Mouse (Mus musculus) stomach, embryonic 14.5 days (tissue): ENCODE measurements around the gene Fnip1. TPM values are rescaled to one million over a fixed set of nuclear protein-coding genes. Genes with fewer than 3 reads are reported as not detected.
A peak's percentile ranks its signal among the peaks of the same experiment; 100 is the strongest.

Experiments
- ATAC-seq: fragments of 200-750 bp; cut with Nextera tagmentation; 2 replicates; pipeline ENCODE4 v1.8.0; 2017; ENCODE audit warnings: low read depth, moderate TSS enrichment; ENCODE audit not compliant: insufficient number of reproducible peaks, insufficient read depth, low FRiP score
- H3K27ac ChIP-seq: fragments of 300-500 bp; sonication (generic); 2 replicates; pipeline ENCODE4 v1.5.1; 2014; ENCODE audit warnings: mild to moderate bottlenecking, low read length, moderate library complexity, mixed read lengths
- H3K27me3 ChIP-seq: fragments of 300-500 bp; sonication (generic); 2 replicates; pipeline ENCODE4 v1.6.1; 2014; ENCODE audit warnings: low read length, control low read depth, mixed read lengths; ENCODE audit not compliant: control insufficient read depth, insufficient read depth
- H3K36me3 ChIP-seq: fragments of 300-500 bp; sonication (generic); 2 replicates; pipeline ENCODE4 v1.6.1; 2014; ENCODE audit warnings: mild to moderate bottlenecking, control low read depth, low read length, moderate library complexity, mixed read lengths; ENCODE audit not compliant: control insufficient read depth, insufficient read depth
- H3K4me1 ChIP-seq: fragments of 300-500 bp; sonication (generic); 2 replicates; pipeline ENCODE4 v1.6.1; 2014; ENCODE audit warnings: low read length, control low read depth, mixed read lengths; ENCODE audit not compliant: control insufficient read depth, insufficient read depth
- H3K4me2 ChIP-seq: fragments of 300-500 bp; sonication (generic); replicated peaks from 2 replicates; pipeline ENCODE4 v1.6.1; 2014; ENCODE audit warnings: low read depth, low read length, control low read depth
- H3K4me3 ChIP-seq: fragments of 300-500 bp; sonication (generic); 2 replicates; pipeline ENCODE4 v1.5.1; 2014; ENCODE audit warnings: low read depth, low read length, control low read depth
- H3K9ac ChIP-seq: fragments of 300-500 bp; sonication (generic); replicated peaks from 2 replicates; pipeline ENCODE4 v1.6.1; 2014; ENCODE audit warnings: low read depth, mild to moderate bottlenecking, control low read depth, low read length, moderate library complexity, mixed read lengths
- H3K9me3 ChIP-seq: fragments of 300-500 bp; sonication (generic); 2 replicates; pipeline ENCODE4 v1.6.1; 2016; ENCODE audit warnings: low read depth, low read length, control low read depth; ENCODE audit not compliant: control insufficient read depth
- WGBS: fragments of 180-500 bp; shearing (Covaris S2); extraction: QIAGEN DNeasy Blood & Tissue Kit; methylation state at CpG from one replicate; pipeline ENCODE4 v1.1.7; 2014; 5-methylcytosine and 5-hydroxymethylcytosine counted together
- polyA plus RNA-seq: library from polyadenylated mRNA; unstranded; fragments of >200 nt; fragmentation: Nextera tagmentation; extraction: Ambion mirVana; gene quantifications from 2 replicates; pipeline ENCODE4 v1.2.1, GENCODE M21; 2014

The Fnip1 gene
- polyA plus RNA-seq, 1 experiment from 2014 or later: 18.1 TPM

DNA sequence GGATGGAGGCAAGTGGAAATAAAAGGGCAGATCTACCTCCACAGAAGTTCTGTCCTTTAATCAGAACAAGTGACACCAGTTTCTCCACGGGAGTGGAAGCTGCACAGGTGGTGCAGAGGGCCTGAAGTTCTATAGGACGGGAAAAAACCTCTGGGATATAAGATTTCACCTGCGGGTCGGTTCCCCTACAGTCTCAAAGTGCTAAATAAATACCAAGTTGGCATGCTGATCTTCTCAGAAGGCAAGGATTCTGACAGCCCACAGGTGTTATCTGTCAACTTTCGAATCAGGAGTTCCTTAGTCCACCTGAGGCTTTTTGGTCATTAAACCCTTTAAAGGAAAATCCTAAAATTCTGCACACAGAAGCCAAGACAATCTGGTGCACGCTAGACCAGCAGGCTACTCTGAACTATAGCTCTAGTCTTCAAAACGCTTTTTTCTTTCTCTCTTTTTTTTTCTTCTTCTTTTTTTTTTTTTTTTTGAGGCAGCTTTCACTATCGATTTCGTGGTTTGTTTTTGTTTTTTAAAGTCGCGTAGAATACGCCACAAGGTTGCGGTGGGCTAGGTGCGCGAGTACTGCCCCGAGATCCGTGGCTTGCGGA is 84.0 kb downstream of the Fnip1 start:
- Histone ChIP-seq H3K9ac (peak overlapping the region; percentile 34), H3K27me3 (no peaks in the 10 kb centered on the region), H3K4me3 (peak overlapping the region; percentile 91), H3K27ac (peak overlapping the region; percentile 90), H3K4me2 (peak overlapping the region; percentile 66), H3K4me1 (no peaks in the 10 kb centered on the region), H3K36me3 (no peaks in the 10 kb centered on the region), H3K9me3 (no peaks in the 10 kb centered on the region)
- no peak for ATAC-seq
- WGBS: under 1% methylated on average over 18 of the region's 18 CpGs

DNA sequence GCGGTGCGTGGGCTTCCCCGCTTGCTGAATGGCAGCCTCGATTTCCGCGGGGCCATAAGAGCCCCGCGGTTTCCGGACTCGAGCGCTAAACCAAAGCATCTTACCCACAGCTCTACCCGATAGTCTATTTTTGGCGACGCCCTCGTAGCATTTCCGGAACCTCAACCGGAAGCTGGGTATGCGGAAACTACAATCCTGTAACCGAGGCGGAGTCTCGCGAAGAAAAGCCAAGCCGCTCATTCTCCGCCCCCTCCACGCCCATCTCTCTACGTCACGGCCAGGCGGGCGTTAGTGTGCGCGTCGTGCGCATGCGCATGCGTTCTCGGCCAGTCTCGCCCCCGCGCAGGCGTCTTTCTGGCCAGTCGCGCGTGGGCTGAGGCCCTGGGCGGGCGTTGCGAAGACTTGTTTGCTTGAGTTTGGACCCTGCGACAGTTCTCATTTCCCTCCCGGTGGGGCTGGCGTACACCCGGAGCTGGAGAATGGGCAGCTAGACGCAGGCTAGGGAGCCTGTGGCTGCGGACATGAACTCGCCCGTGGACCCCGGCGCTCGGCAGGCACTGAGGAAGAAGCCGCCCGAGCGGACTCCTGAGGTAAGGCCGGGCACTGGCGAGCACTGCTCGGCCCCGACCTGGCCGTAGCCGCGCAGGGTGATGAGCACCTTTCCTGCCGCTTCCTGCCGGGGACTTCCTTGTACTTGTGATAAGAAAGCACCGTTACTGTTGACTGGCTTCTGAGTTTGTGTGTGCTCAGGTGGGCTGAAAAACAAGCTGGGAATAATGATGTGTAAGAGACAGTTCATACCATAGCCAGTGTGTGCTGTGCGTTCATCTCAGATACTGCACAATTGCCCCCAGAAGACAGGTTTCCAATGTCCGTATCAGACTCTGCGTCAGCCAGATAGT is 84.8 kb downstream of the Fnip1 start, which contains the start of gene Rapgef6:
Gene Rapgef6, plus strand, starts transcription at position 319 of the 902 bp plus-strand sequence.
- peak within 1 kb of the TSS; percentile 67 for H3K4me2 ChIP-seq
- peak; percentile 98 for ATAC-seq
- peak within 1 kb of the TSS; percentile 91 for H3K4me3 ChIP-seq
- peak within 1 kb of the TSS; percentile 95 for H3K27ac ChIP-seq
- H3K27me3 ChIP-seq: no peaks in the 10 kb centered on the region
- no peaks in the 10 kb centered on the region for H3K36me3 ChIP-seq
- no peaks in the 10 kb centered on the region for H3K9me3 ChIP-seq
- under 1% methylated on average over 73 of the region's 73 CpGs for WGBS
- H3K4me1 ChIP-seq: no peaks in the 10 kb centered on the region
- H3K9ac ChIP-seq: peak within 1 kb of the TSS; percentile 87

DNA sequence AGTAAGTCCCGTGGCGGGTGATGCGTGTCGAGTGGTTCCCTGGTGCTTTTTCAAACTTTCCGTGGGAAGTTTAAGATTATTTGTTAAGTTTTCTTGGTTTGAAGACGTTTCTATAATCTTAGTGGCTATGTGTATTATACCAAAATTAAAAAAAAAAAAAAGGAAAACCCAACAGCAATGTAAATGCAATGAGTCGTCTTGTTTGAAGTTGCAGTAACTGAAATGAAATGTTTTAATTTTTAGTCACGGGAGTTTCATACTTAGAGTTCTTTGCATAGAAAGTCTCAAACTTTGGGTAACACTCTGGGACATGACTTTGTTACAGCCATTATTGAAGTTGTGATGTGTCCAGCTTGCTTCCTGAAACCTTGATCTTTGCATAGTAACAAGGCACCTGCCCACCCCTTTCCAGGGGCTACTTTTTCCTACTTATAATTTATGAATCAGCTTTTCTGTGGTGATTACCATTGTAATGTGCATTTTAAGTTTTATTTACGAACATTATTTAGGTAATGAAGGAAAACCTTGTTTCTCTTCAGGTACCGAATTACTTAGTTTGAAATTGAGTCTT is 85.5 kb downstream of the Fnip1 start:
- peak overlapping the region; percentile 87 for H3K9ac ChIP-seq
- no peak for ATAC-seq
- no peaks in the 10 kb centered on the region for H3K27me3 ChIP-seq
- peak overlapping the region; percentile 95; the same call in 1 of the 2 replicates for H3K27ac ChIP-seq
- WGBS: 14% methylated on average over 10 of the region's 10 CpGs
- peak overlapping the region; percentile 67 for H3K4me2 ChIP-seq
- no peaks in the 10 kb centered on the region for H3K9me3 ChIP-seq
- H3K4me1 ChIP-seq: no peaks in the 10 kb centered on the region
- H3K36me3 ChIP-seq: no peaks in the 10 kb centered on the region
- peak overlapping the region; percentile 91 for H3K4me3 ChIP-seq

DNA sequence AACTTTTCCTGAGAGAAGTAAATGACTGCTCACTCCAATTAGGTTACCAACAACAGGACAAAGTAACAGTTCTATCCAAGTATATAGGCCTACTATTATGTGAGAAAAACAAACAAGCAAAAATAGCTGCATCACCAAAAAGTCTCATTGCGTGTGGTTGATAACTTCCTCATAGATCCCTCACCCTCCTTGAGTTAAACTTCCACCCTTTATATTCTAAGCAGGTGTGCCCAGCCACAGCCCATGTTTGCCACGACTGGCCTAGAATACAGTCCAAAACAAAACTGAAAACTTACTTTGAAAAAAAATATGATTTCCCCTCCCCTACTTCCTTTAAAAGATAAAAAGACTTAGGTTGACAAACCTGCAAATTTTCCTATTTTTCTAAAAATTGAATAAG is 90.0 kb downstream of the Fnip1 start:
- peaks cover 2% of the 10 kb centered on the region; the same call in 1 of the 2 replicates for H3K4me1 ChIP-seq
- no peak overlapping the region for H3K9ac ChIP-seq
- H3K27me3 ChIP-seq: no peaks in the 10 kb centered on the region
- no peaks in the 10 kb centered on the region for H3K9me3 ChIP-seq
- 74% methylated on average over 2 of the region's 2 CpGs for WGBS
- H3K4me2 ChIP-seq: no peak overlapping the region
- H3K4me3 ChIP-seq: no peak overlapping the region
- no peaks in the 10 kb centered on the region for H3K36me3 ChIP-seq
- no peak for ATAC-seq
- no peak overlapping the region for H3K27ac ChIP-seq

DNA sequence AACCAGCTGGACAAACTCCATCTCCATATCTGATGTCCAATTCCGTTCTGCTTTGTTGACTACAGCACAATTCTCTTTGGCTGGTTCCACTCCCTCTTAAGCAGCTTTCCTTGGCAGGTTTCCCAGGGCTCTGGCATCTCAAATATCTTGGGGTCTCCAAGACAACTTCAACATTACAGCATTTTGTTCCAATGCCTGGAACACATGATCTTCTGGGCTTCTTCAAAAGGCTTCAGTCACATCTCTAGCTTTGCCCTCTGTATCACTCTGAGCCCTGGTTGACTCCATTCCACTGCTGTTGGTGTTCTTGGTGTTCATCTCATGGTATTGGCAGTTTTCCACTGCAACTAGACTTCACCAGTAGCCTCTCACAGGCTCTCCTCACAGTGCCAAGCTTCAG is 92.4 kb downstream of the Fnip1 start:
- Histone ChIP-seq H3K27ac (no peak overlapping the region), H3K9ac (no peak overlapping the region), H3K4me1 (peaks cover 2% of the 10 kb centered on the region; the same call in 1 of the 2 replicates), H3K4me3 (no peak overlapping the region), H3K9me3 (no peaks in the 10 kb centered on the region), H3K4me2 (no peak overlapping the region), H3K36me3 (no peaks in the 10 kb centered on the region), H3K27me3 (no peaks in the 10 kb centered on the region)
- WGBS: 35% methylated on average over 1 of the region's 1 CpGs
- ATAC-seq: no peak

DNA sequence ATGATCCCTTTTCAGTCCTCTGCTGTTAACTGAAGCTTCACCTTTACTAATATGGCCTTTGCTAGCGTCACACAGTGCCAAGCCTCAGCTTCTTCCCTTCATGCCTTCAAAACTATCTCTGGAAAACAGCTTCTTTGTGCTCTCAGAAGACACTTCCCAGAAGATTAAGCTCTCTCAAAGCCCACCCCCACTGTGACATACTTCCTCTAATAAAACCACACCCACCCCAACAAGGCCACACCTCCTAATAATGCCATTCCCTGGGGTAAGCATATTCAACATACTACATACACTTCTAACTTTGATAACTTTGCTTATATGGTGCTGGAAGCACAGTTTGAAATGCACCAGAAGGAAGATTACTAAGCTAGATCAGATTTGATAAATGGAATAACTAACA is 92.9 kb downstream of the Fnip1 start:
- Histone ChIP-seq H3K27me3 (no peaks in the 10 kb centered on the region), H3K4me2 (no peak overlapping the region), H3K9ac (no peak overlapping the region), H3K4me3 (no peak overlapping the region), H3K9me3 (no peaks in the 10 kb centered on the region), H3K27ac (no peak overlapping the region), H3K36me3 (no peaks in the 10 kb centered on the region), H3K4me1 (peaks cover 2% of the 10 kb centered on the region; the same call in 1 of the 2 replicates)
- no peak for ATAC-seq
- WGBS: 87% methylated on average over 1 of the region's 1 CpGs

DNA sequence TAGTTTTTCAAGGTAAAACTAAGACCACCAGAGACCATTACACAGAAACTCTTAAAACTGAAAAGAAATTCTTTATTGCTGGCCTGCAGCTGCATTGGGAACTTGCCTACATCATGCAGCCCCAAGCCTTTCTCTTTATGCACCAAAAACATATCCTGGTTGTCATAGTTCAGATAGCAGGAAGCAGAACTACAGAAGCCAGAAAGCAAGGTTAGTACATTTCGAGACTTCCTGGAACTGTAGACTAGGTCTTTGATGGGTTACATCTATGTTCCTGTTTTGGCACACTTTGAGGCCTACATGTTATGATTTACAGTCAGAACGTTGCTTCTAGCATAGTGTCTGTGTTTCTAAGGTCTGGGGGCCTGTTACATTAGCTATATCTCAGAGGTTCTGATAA is 95.8 kb downstream of the Fnip1 start:
- Histone ChIP-seq H3K9me3 (no peaks in the 10 kb centered on the region), H3K4me1 (peaks cover 3% of the 10 kb centered on the region; the same call in 1 of the 2 replicates), H3K9ac (no peak overlapping the region), H3K4me3 (no peak overlapping the region), H3K27ac (no peak overlapping the region), H3K27me3 (no peaks in the 10 kb centered on the region), H3K4me2 (no peak overlapping the region), H3K36me3 (no peaks in the 10 kb centered on the region)
- WGBS: 74% methylated on average over 2 of the region's 2 CpGs
- no peak for ATAC-seq

DNA sequence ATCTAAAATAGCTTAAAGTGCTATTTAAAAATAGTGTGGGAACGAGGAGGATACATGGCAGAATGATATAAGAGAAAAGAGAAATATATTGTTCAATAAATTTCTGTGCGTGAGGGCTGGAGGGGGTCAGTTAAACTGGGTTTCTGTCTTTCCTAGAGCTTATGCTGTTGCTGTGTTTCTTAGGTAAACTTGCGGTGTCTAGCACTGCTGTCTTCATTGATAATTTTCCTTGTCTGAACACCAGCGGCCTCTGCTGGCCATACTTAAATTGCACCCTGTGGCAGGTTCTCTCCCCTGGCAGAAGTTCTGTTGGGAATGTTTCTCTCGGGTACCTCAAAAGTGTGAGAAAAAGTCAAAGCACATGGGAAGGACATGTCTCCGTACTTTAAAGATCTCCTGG is 96.9 kb downstream of the Fnip1 start:
- Histone ChIP-seq H3K4me1 (peaks cover 7% of the 10 kb centered on the region; the same call in 1 of the 2 replicates), H3K4me3 (no peak overlapping the region), H3K9ac (no peak overlapping the region), H3K27me3 (no peaks in the 10 kb centered on the region), H3K9me3 (no peaks in the 10 kb centered on the region), H3K27ac (no peak overlapping the region), H3K4me2 (no peak overlapping the region), H3K36me3 (no peaks in the 10 kb centered on the region)
- no peak for ATAC-seq
- WGBS: 55% methylated on average over 6 of the region's 6 CpGs
